10 mouse cellular contexts compared by ENCODE assay signal in the genomic region with DNA sequence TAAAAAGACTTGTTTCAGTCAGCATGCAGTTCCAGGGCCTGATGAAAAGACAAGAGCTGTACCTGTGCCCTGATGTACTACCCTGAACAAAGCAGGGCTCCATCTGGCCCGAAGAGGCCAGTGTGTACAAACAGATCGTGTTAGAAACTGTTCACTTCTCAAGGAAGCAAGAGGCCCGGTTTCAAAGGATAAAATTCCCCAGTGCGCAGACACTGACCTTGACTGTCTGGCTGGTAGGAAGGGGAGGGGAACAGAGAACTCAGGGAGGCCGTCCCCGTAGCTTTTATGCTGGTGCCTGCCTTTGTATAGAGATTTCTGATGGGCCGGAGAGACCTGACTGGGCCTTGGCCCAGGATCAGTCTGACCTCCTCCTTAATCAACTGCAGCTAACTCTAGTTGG.
DNase-seq lines count a peak whose midpoint lies in the region; ATAC-seq and TF ChIP-seq lines count a peak whose summit lies in the region.
"Had no signal": no experiment of that assay in that cellular context is flagged by ENCODE, and none has a peak within 500 bp of the region (broad histone marks: within the 10 kb centered on the region; RNA-seq: fewer than 3 reads in every experiment).

No protein-coding gene starts in this region.

- 24% methylated on average over 7 of the region's 7 CpGs for WGBS in heart, embryonic 15.5 days
- 17% methylated on average over 7 of the region's 7 CpGs for WGBS in hindbrain, embryonic 16.5 days
- 22% methylated on average over 7 of the region's 7 CpGs for WGBS in small intestine, adult 2 months
- WGBS in kidney, embryonic 15.5 days, result 33% methylated on average over 7 of the region's 7 CpGs

- no peak for ATAC-seq in heart, embryonic 15.5 days (replicated peaks; ENCODE audit: insufficient number of reproducible peaks, insufficient read depth, low FRiP score, low read depth)
- no peak for ATAC-seq in hindbrain, embryonic 16.5 days
- ATAC-seq in kidney, embryonic 15.5 days (replicated peaks; ENCODE audit: low FRiP score), result no peak

- no peaks in the 10 kb centered on the region for H3K27me3 ChIP-seq in heart, embryonic 15.5 days
- no peaks in the 10 kb centered on the region for H3K27me3 ChIP-seq in hindbrain, embryonic 16.5 days (replicated peaks; ENCODE audit: control insufficient read depth, insufficient read depth, low read length)
- H3K27me3 ChIP-seq in small intestine, adult 2 months (ENCODE audit: control insufficient read depth, insufficient read depth, low read length), result no peaks in the 10 kb centered on the region
- H3K27me3 ChIP-seq in kidney, embryonic 15.5 days, result no peaks in the 10 kb centered on the region
- H3K27me3 ChIP-seq: lung, embryonic 15.5 days had no signal

- no peak for DNase-seq in heart, postnatal 4 days
- peak; percentile 68 for DNase-seq in adrenal gland, postnatal 14 days
- no peak for DNase-seq in right cerebral cortex, postnatal 14 days
- no peak for DNase-seq in lung, postnatal 10 days
- DNase-seq: thymus, adult 2 months had no signal

- TF ChIP-seq CTCF in small intestine, adult 2 months (IDR thresholded peaks at IDR 0.05; ENCODE audit: extremely low read depth, insufficient read length, insufficient replicate concordance, low read depth, low read length), result no peak

- H3K4me2 ChIP-seq in heart, embryonic 15.5 days, result no peak overlapping the region
- no peak overlapping the region for H3K4me2 ChIP-seq in hindbrain, embryonic 16.5 days (ENCODE audit: low read length)
- no peak overlapping the region for H3K4me2 ChIP-seq in kidney, embryonic 15.5 days
- H3K4me2 ChIP-seq: lung, embryonic 15.5 days had no signal

- H3K4me3 ChIP-seq in heart, embryonic 15.5 days, result no peak overlapping the region
- H3K4me3 ChIP-seq in hindbrain, embryonic 16.5 days (ENCODE audit: low read length), result no peak overlapping the region
- H3K4me3 ChIP-seq in small intestine, adult 2 months (ENCODE audit: low read depth, low read length), result no peak overlapping the region
- no peak overlapping the region for H3K4me3 ChIP-seq in kidney, embryonic 15.5 days (replicated peaks)
- H3K4me3 ChIP-seq: lung, embryonic 15.5 days had no signal

- peaks cover 80% of the 10 kb centered on the region for H3K4me1 ChIP-seq in heart, embryonic 15.5 days (replicated peaks)
- peaks cover 65% of the 10 kb centered on the region for H3K4me1 ChIP-seq in hindbrain, embryonic 16.5 days (ENCODE audit: control insufficient read depth, insufficient read depth, low read depth, low read length)
- H3K4me1 ChIP-seq in small intestine, adult 2 months (ENCODE audit: control insufficient read depth, insufficient read depth, insufficient read length, low read length), result peaks cover 36% of the 10 kb centered on the region
- peaks cover 62% of the 10 kb centered on the region for H3K4me1 ChIP-seq in kidney, embryonic 15.5 days

- peak overlapping the region; percentile 38; the same call in 1 of the 2 replicates for H3K9ac ChIP-seq in heart, embryonic 15.5 days
- H3K9ac ChIP-seq in hindbrain, embryonic 16.5 days (ENCODE audit: low read depth, low read length), result peak overlapping the region; percentile 43; the same call in 1 of the 2 replicates
- H3K9ac ChIP-seq in kidney, embryonic 15.5 days, result no peak overlapping the region
- H3K9ac ChIP-seq: lung, embryonic 15.5 days had no signal

- H3K9me3 ChIP-seq in heart, embryonic 15.5 days (replicated peaks), result no peaks in the 10 kb centered on the region
- no peaks in the 10 kb centered on the region for H3K9me3 ChIP-seq in hindbrain, embryonic 16.5 days (ENCODE audit: control insufficient read depth, low read length)
- no peaks in the 10 kb centered on the region for H3K9me3 ChIP-seq in kidney, embryonic 15.5 days (replicated peaks)
- H3K9me3 ChIP-seq: lung, embryonic 15.5 days had no signal

- no peaks in the 10 kb centered on the region for H3K36me3 ChIP-seq in heart, embryonic 15.5 days
- no peaks in the 10 kb centered on the region for H3K36me3 ChIP-seq in hindbrain, embryonic 16.5 days (ENCODE audit: control insufficient read depth, insufficient read depth, low read length)
- H3K36me3 ChIP-seq in small intestine, adult 2 months (ENCODE audit: control insufficient read depth, insufficient read depth, low read length), result no peaks in the 10 kb centered on the region
- peaks cover 3% of the 10 kb centered on the region; the same call in 1 of the 2 replicates for H3K36me3 ChIP-seq in kidney, embryonic 15.5 days
- H3K36me3 ChIP-seq: lung, embryonic 15.5 days had no signal

- H3K27ac ChIP-seq in heart, embryonic 15.5 days, result peak overlapping the region; percentile 73
- peak overlapping the region; percentile 52; the same call in 1 of the 2 replicates for H3K27ac ChIP-seq in hindbrain, embryonic 16.5 days (ENCODE audit: low read depth, low read length)
- peak overlapping the region; percentile 12; the same call in 1 of the 2 replicates for H3K27ac ChIP-seq in small intestine, adult 2 months (ENCODE audit: insufficient read depth, low read depth, low read length)
- no peak overlapping the region for H3K27ac ChIP-seq in kidney, embryonic 15.5 days
- H3K27ac ChIP-seq: lung, embryonic 15.5 days had no signal

- no peak for TF ChIP-seq POLR2A in small intestine, adult 2 months (IDR thresholded peaks at IDR 0.05; ENCODE audit: low read depth, low read length)
